Mouse (Mus musculus) frontal cortex, postnatal 10 days (tissue): Measurements from ENCODE around the gene Tal1.

ENCODE experiments used
- DNase-seq, 2 experiments: peaks; one replicate each; pipeline ENCODE4 v3.0.0; 2022; ENCODE audit warnings: low spot score in 2 of 2, mixed read lengths in 1 of 2

Tal1 gene

GRCm38 (mm10) chr4:115071668-115072067 is 15.4 kb downstream of the Tal1 start:
- no peak for DNase-seq

GRCm38 (mm10) chr4:115074789-115075188 is 18.6 kb downstream of the Tal1 start:
- no peak for DNase-seq

GRCm38 (mm10) chr4:115075204-115075915 is 19.1 kb downstream of the Tal1 start:
- DNase-seq = no peak

GRCm38 (mm10) chr4:115078892-115079820 is 22.9 kb downstream of the Tal1 start:
- peak in 1 of 2 experiments; percentile 29 for DNase-seq

GRCm38 (mm10) chr4:115079821-115080349 is 23.7 kb downstream of the Tal1 start:
- no peak for DNase-seq

- DNase-seq = no peak
Observed at GRCm38 (mm10) chr4:115083031-115083430, 26.8 kb downstream of the Tal1 start.

GRCm38 (mm10) chr4:115085522-115086095 is 29.4 kb downstream of the Tal1 start:
- peak in 1 of 2 experiments; percentile 34 for DNase-seq

GRCm38 (mm10) chr4:115086257-115086656 is 30.0 kb downstream of the Tal1 start:
- DNase-seq = no peak

GRCm38 (mm10) chr4:115086763-115087415 is 30.7 kb downstream of the Tal1 start:
- DNase-seq = no peak

- no peak for DNase-seq
Observed at GRCm38 (mm10) chr4:115088611-115089338, 32.5 kb downstream of the Tal1 start, which contains the start of gene Pdzk1ip1. Pdzk1ip1 (plus strand) TSS chr4:115088708.

- no peak for DNase-seq
Observed at GRCm38 (mm10) chr4:115090592-115090991, 34.4 kb downstream of the Tal1 start.

GRCm38 (mm10) chr4:115091806-115092205 is 35.6 kb downstream of the Tal1 start:
- no peak for DNase-seq

- DNase-seq = no peak
Observed at GRCm38 (mm10) chr4:115093331-115093864, 37.2 kb downstream of the Tal1 start.

- no peak for DNase-seq
Observed at GRCm38 (mm10) chr4:115094056-115094455, 37.8 kb downstream of the Tal1 start.

- DNase-seq = no peak
Observed at GRCm38 (mm10) chr4:115095671-115096434, 39.6 kb downstream of the Tal1 start.

GRCm38 (mm10) chr4:115096435-115097145 is 40.4 kb downstream of the Tal1 start:
- no peak for DNase-seq

GRCm38 (mm10) chr4:115097146-115097496 is 40.9 kb downstream of the Tal1 start:
- no peak for DNase-seq

GRCm38 (mm10) chr4:115101682-115102081 is 45.5 kb downstream of the Tal1 start:
- DNase-seq = peak; percentile 54 to 70

- DNase-seq = no peak
Observed at GRCm38 (mm10) chr4:115103510-115103909, 47.3 kb downstream of the Tal1 start.
